Mouse (Mus musculus): ENCODE results near the gene Aspm.
"Not testable (repeated sequence)": the region's sequence is repeated elsewhere in the genome, so short reads cannot be mapped to it uniquely, and the experiment has no call there.

The Aspm gene

GRCm38 (mm10) chr1:139454340-139455225, at the start of gene Aspm:
Gene Aspm (plus strand): TSS chr1:139454772.
- peak; percentile 82 to 91 for DNase-seq

GRCm38 (mm10) chr1:139405766-139406165, 48.8 kb upstream of the Aspm start:
- no peak for DNase-seq

GRCm38 (mm10) chr1:139407701-139408100, 46.9 kb upstream of the Aspm start:
- no peak for DNase-seq

GRCm38 (mm10) chr1:139412365-139412764, 42.2 kb upstream of the Aspm start:
- DNase-seq = not testable (repeated sequence)

GRCm38 (mm10) chr1:139413465-139413864, 41.1 kb upstream of the Aspm start:
- no peak for DNase-seq

- no peak for DNase-seq
Observed at GRCm38 (mm10) chr1:139421521-139421874, 33.1 kb upstream of the Aspm start.

GRCm38 (mm10) chr1:139421875-139422791, 32.4 kb upstream of the Aspm start, which contains the start of gene Zbtb41:
Gene Zbtb41 (plus strand): TSS chr1:139422288.
- peak; percentile 81 to 82 for DNase-seq

GRCm38 (mm10) chr1:139422941-139423340, 31.6 kb upstream of the Aspm start:
- DNase-seq = no peak

- DNase-seq = no peak
Observed at GRCm38 (mm10) chr1:139423931-139424330, 30.6 kb upstream of the Aspm start.

- DNase-seq = no peak
Observed at GRCm38 (mm10) chr1:139425006-139425405, 29.6 kb upstream of the Aspm start.

GRCm38 (mm10) chr1:139438373-139438772, 16.2 kb upstream of the Aspm start:
- DNase-seq = no peak

- DNase-seq = not testable (repeated sequence)
Observed at GRCm38 (mm10) chr1:139443103-139443502, 11.5 kb upstream of the Aspm start.

- no peak for DNase-seq
Observed at GRCm38 (mm10) chr1:139455226-139455869, 776 bp downstream of the Aspm start.

- no peak for DNase-seq
Observed at GRCm38 (mm10) chr1:139460807-139461206, 6.2 kb downstream of the Aspm start.

GRCm38 (mm10) chr1:139465936-139466335, 11.4 kb downstream of the Aspm start:
- DNase-seq = no peak

- DNase-seq = no peak
Observed at GRCm38 (mm10) chr1:139478898-139479297, 24.3 kb downstream of the Aspm start.

- no peak for DNase-seq
Observed at GRCm38 (mm10) chr1:139480246-139480645, 25.7 kb downstream of the Aspm start.

GRCm38 (mm10) chr1:139481146-139481545, 26.6 kb downstream of the Aspm start:
- no peak for DNase-seq

GRCm38 (mm10) chr1:139494630-139495029, 40.1 kb downstream of the Aspm start:
- no peak for DNase-seq

GRCm38 (mm10) chr1:139495408-139495807, 40.8 kb downstream of the Aspm start:
- DNase-seq = no peak

GRCm38 (mm10) chr1:139496212-139496611, 41.6 kb downstream of the Aspm start:
- no peak for DNase-seq

- no peak for DNase-seq
Observed at GRCm38 (mm10) chr1:139499751-139500150, 45.2 kb downstream of the Aspm start.

- no peak for DNase-seq
Observed at GRCm38 (mm10) chr1:139501258-139501752, 46.7 kb downstream of the Aspm start, which contains the start of gene F13b. Gene F13b (plus strand): TSS chr1:139501702.
